Mouse (Mus musculus) erythroid progenitor cell, adult 5-6 weeks (primary cell): Measurements from ENCODE around the gene Hoxb7. TPM values are rescaled to one million over a fixed set of nuclear protein-coding genes. Genes with fewer than 3 reads are reported as not detected.

Experiments
- ATAC-seq: replicated peaks from 2 replicates; pipeline ENCODE4 v1.8.0; 2016; ENCODE audit warnings: moderate number of reproducible peaks, mild to moderate bottlenecking, moderate TSS enrichment, inconsistent platforms; ENCODE audit not compliant: poor library complexity, low FRiP score, severe bottlenecking
- total RNA-seq, 2 experiments: library from RNA; stranded (forward) in 1 of 2; stranded (reverse) in 1 of 2; fragments of 150-400 nt in 1 of 2; fragments of 186-747, 209-891 nt in 1 of 2; gene quantifications; 2 replicates each; pipeline versions ENCODE4 v1.2.3 to v1.2.4; 2015 to 2017; ENCODE audit warnings: low replicate concordance in 2 of 2

Gene Hoxb7
- total RNA-seq, 2 experiments from 2014 or later: not detected

DNA sequence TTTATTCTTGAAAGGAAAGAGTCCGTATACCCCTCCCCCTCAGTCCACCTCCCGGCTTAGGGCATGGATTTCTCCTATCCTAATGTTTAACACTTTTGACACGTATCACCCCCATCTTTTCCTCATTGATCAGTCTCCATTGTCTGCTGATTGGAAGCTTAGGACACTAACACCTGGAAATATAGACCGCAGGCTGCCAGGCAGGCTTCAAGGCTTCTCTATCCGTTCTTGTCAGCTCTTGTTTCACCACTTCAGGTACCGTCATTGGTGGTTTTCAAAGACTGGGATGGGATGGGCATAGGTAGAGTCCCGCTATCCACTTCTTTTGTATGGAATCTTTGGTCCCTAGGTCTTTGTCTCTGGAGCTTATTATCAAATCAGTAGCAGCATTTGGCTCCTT lies 40.7 kb downstream of the Hoxb7 start:
- ATAC-seq: no peak

DNA sequence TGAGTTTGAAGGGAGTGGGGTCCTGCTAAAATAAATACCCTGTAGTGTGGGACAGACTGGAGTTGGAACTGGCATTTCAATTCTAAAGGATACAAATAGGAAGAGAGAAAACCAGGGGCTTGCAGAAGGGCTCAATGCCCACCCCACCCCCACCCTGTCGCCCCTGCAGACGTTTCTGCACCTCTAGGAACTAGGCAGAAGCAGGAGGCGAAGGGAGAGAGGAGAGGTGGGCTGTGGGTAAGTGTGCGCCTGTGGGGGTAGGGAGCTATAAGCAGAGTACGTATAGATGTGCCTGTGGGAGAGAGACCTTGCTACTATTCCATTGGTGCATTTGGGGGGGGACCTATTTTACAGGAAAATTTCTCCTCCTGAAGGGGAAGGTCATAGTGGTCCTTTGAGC lies 41.3 kb downstream of the Hoxb7 start:
- ATAC-seq: no peak

DNA sequence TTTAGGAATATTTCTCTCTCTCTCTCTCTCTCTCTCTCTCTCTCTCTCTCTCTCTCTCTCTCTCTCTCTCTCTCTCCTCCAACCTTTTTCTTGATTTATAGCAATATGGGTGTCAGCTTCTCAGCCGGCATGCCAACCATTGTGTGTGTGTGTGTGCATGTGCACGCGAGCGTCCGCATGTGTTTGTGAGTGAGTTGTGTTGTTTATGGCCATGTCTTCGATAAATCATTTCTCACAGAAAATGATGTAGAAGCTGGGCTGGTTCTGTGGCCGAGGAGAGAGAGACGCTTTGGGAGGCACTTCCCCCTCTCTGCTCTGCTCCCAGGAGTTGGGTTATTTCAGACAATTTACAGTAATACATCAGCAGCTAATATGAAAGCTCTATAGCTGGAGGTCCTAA lies 42.2 kb downstream of the Hoxb7 start:
- ATAC-seq: no peak

DNA sequence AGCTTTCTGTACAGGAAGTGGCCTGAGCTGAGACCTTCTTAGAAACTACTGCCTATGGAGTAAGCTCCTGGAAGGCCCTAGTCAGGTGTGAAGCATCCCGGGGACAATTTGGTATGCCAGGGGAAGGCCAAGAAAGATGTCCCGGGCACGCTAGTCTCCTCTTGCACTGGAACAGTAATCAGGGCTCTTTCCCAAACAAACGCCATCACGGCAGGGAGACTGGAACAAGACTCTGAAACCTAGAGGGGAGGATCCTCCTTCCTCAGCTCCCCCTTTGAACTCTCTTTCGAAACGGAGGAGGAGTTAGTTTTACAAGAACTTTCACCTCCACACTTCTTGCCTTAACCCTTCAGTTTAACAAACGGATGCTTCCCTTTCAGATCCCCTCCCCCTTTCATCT lies 45.7 kb downstream of the Hoxb7 start:
- ATAC-seq: no peak

DNA sequence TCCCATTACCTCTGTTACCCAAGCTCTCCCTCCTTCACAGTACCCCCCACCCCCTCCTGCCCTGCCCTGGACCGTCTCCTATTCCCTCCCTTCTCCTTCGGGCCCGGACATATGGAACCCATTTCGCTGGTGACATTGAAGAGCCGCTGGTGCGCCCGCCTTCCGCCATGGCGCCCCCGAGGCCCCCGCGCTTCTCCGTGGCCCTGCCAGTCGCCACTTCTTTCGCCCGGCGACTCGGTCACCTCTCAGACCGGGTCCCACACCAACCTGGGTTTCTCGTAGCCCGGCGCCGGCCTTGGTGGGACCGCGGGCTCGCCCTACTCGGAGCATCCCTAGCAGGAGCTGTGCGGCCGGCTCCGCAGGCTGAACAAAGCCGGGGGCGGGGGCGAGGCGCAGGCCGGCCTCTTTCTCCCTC lies 46.2 kb downstream of the Hoxb7 start:
- no peak for ATAC-seq

DNA sequence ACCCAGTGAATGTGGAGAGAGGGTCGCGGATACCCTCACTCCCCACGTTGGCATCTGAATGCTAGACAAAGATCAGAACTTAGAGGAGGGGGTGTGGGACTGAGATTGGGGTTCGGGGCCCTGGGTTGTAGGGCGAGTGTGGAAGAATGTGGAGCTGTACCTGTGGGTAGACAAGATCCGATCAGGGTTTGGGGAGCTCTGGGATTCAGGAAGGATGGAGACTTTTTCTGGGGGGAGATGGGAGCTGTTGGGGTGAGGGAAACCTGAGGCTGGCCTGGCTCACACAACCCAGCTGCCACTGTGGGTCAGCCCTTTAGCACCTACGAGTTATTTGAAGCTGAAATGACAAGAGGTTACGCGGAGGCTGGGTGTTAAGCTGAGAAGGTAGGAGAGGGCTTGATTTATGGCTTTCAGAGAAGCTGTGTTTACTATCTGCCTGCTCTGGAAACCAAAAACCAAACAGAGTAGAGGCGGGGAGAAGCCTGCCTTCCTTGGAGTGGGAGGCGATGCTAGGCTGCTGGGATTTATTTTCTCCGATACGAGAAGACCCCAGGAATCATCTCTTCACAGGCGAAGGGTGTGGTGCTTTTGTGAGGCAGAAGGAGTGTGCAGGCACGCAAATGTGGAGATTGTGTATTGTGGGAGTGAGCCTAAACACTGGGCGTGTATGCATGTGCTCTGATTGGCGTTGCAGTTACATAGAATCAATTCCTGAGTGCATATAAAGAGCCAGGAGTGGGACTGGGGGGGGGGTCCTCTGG lies 47.0 kb downstream of the Hoxb7 start:
- ATAC-seq: no peak

DNA sequence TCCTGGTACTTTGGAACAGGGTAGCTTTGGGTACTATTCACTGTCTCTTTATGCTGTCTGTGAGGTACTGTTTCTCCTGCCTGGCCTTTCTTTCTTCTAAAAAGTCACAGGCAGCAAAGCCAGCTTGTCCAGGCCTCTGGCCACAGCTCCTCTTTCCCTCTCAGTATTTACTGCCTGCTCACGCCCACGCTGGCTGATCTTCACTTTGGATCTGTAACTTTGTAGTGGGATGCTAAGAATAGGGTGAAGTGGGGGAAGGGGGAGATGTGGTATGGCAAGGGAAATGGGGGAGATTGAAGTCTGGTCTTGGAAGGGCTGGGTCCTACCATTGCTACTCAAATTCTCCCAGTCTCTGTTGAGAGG lies 47.6 kb downstream of the Hoxb7 start:
- no peak for ATAC-seq

DNA sequence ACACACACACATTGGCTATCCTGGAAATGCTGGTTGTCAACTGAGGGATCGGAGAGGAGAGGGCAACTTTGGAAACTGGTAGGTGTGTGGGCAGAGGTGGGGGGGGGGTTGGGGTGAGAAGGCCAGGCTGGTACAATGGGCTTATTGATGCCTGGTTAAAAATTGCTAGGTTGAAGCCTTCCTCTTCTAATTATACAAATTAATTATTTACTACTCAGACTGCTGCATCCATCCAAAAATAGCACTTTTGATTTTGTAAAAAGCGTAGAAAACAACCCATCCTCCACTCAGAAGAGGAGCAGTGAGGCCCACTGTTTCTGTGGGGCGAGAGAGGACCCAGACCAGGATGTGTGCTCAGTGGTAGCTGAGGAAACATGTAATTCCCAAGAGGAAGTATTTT lies 48.6 kb downstream of the Hoxb7 start:
- no peak for ATAC-seq

DNA sequence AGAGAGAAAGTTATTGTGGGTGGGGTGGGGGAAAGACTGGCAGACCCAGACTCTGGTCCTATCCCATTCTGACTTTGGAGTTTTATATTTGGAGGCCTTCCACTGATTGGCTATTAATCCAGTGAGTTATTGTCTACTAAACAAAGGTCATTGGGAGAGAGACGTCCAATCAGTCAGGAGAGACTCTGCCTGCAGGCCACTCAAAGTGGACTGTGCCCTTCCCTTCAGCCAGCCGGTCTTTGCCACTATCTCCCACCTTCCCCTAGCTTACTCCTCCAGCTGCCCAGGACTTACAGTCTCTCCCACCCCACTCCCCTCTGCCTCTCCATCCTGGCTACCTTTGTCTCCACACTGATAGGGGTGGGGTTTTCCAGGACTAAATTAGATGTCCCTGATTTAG lies 50.2 kb downstream of the Hoxb7 start:
- ATAC-seq: no peak

DNA sequence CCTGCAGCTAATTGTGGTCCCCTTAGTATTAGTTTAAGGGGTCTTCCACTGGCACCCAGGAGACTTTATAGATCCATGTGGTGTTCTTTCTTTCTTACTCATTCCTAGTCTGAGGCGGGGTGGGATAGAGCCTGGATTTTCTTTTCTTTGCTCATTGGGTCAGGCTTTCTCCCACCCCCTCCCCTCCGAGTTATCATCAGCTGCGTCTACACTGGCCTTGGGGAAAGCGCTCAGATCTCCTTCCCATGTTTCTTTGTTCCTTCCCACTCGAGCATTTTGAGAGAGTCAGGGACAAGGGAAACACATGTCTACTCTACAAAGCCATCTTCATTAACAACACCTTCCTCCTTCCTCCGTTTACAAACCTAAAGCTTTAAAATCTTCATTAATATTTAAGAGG lies 50.6 kb downstream of the Hoxb7 start:
- no peak for ATAC-seq

DNA sequence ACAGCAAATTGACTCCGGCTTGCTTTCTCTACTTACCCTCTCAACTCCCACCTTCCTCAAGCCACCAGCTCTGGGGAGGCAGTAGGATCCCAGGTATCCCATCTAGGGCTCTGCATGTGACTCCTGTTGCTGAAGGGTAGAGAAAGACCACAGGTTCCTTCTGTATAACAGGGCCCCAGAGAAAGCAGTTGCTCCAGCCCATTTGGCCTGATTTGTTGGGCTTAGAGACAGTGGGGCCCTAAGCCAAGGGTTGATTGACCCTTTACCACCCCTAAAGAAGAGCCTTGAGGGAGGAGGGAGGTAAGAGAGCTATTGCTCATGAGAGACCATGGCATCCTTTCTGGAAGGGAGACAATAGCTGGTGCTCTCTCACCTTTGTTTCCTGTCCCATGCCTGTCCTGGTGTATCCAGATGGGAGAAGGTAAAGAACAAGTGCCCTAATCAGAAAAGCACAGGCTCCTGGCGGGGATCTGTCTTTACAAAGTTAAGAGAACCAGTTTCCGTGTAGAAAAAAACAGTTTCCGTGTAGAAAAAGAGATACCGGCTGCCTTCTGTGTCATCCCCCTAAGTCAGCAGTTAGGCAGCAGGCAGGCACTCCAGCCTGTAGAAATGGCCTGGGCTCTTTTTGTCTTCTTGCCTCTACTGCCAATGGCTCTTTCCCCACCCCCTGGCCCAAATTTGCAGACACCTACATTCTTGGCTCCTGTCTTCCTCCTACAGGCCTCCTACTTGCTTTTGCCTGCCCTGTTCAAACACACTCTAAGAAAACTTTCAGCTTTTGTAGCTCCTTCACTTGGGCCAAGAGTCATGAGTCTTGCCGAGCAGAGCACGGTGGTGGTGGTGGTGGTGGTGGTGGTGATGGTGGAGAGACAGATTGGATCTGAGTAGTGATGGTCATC lies 52.8 kb downstream of the Hoxb7 start:
- ATAC-seq: no peak

Other genes with a start within 250 kb of the Hoxb7 start
- 18.7 and 19.7 TPM in 2 replicates for gene Ube2z, start 221.2 kb upstream of the Hoxb7 start, total RNA-seq (2015; ENCODE audit: low replicate concordance)
- gene Ube2z, start 221.2 kb upstream of the Hoxb7 start, total RNA-seq (2017; ENCODE audit: low replicate concordance): 9.7 and 26.2 TPM in 2 replicates
- 98.9 and 122 TPM in 2 replicates for gene Atp5g1, start 211.0 kb upstream of the Hoxb7 start, total RNA-seq (2015; ENCODE audit: low replicate concordance)
- 9.5 and 20.2 TPM in 2 replicates for gene Atp5g1, start 211.0 kb upstream of the Hoxb7 start, total RNA-seq (2017; ENCODE audit: low replicate concordance)
- gene Calcoco2, start 174.7 kb upstream of the Hoxb7 start, total RNA-seq (2015; ENCODE audit: low replicate concordance): not detected in 2 replicates
- not detected in 2 replicates for gene Calcoco2, start 174.7 kb upstream of the Hoxb7 start, total RNA-seq (2017; ENCODE audit: low replicate concordance)
- gene Ttll6, start 152.8 kb upstream of the Hoxb7 start, total RNA-seq (2015; ENCODE audit: low replicate concordance): not detected in 2 replicates
- not detected in 2 replicates for gene Ttll6, start 152.8 kb upstream of the Hoxb7 start, total RNA-seq (2017; ENCODE audit: low replicate concordance)
- not detected in 2 replicates for gene Hoxb13, start 92.3 kb upstream of the Hoxb7 start, total RNA-seq (2015; ENCODE audit: low replicate concordance)
- gene Hoxb13, start 92.3 kb upstream of the Hoxb7 start, total RNA-seq (2017; ENCODE audit: low replicate concordance): not detected in 2 replicates
- gene Hoxb9, start 15.2 kb upstream of the Hoxb7 start, total RNA-seq (2015; ENCODE audit: low replicate concordance): not detected in 2 replicates
- not detected in 2 replicates for gene Hoxb9, start 15.2 kb upstream of the Hoxb7 start, total RNA-seq (2017; ENCODE audit: low replicate concordance)
- not detected in 2 replicates for gene Hoxb8, start 4.7 kb upstream of the Hoxb7 start, total RNA-seq (2015; ENCODE audit: low replicate concordance)
- not detected in 2 replicates for gene Hoxb8, start 4.7 kb upstream of the Hoxb7 start, total RNA-seq (2017; ENCODE audit: low replicate concordance)
- gene Hoxb6, start 5.9 kb downstream of the Hoxb7 start, total RNA-seq (2015; ENCODE audit: low replicate concordance): not detected in 2 replicates
- not detected in 2 replicates for gene Hoxb6, start 5.9 kb downstream of the Hoxb7 start, total RNA-seq (2017; ENCODE audit: low replicate concordance)
- not detected in 2 replicates for gene Hoxb5, start 16.7 kb downstream of the Hoxb7 start, total RNA-seq (2015; ENCODE audit: low replicate concordance)
- gene Hoxb5, start 16.7 kb downstream of the Hoxb7 start, total RNA-seq (2017; ENCODE audit: low replicate concordance): not detected in 2 replicates
- gene Hoxb4, start 31.6 kb downstream of the Hoxb7 start, total RNA-seq (2015; ENCODE audit: low replicate concordance): 1.3 TPM in 1 of 2 replicates, not detected in the other
- gene Hoxb4, start 31.6 kb downstream of the Hoxb7 start, total RNA-seq (2017; ENCODE audit: low replicate concordance): not detected in 2 replicates
- not detected in 2 replicates for gene Hoxb3, start 36.7 kb downstream of the Hoxb7 start, total RNA-seq (2015; ENCODE audit: low replicate concordance)
- not detected in 2 replicates for gene Hoxb3, start 36.7 kb downstream of the Hoxb7 start, total RNA-seq (2017; ENCODE audit: low replicate concordance)
- gene Hoxb2, start 63.9 kb downstream of the Hoxb7 start, total RNA-seq (2015; ENCODE audit: low replicate concordance): not detected in 2 replicates
- 1.0 TPM in 1 of 2 replicates, not detected in the other for gene Hoxb2, start 63.9 kb downstream of the Hoxb7 start, total RNA-seq (2017; ENCODE audit: low replicate concordance)
- gene Hoxb1, start 79.1 kb downstream of the Hoxb7 start, total RNA-seq (2015; ENCODE audit: low replicate concordance): not detected in 2 replicates
- not detected in 2 replicates for gene Hoxb1, start 79.1 kb downstream of the Hoxb7 start, total RNA-seq (2017; ENCODE audit: low replicate concordance)
- 7.2 and 9.6 TPM in 2 replicates for gene Skap1, start 178.0 kb downstream of the Hoxb7 start, total RNA-seq (2015; ENCODE audit: low replicate concordance)
- gene Skap1, start 178.0 kb downstream of the Hoxb7 start, total RNA-seq (2017; ENCODE audit: low replicate concordance): 3.2 and 3.3 TPM in 2 replicates